Mouse (Mus musculus) heart, postnatal 0 days (tissue): Measurements from ENCODE around the gene Ngf. TPM values are rescaled to one million over a fixed set of nuclear protein-coding genes. Genes with fewer than 3 reads are reported as not detected.

Experiments
- ATAC-seq: fragments of 200-750 bp; cut with Nextera tagmentation; 2 replicates; pipeline ENCODE4 v1.8.0; 2017; ENCODE audit warnings: low read depth, moderate number of reproducible peaks, moderate library complexity; ENCODE audit not compliant: insufficient read depth
- DNase-seq: peaks from one replicate; pipeline ENCODE4 v3.0.0-alpha.2; 2016; ENCODE audit warnings: low spot score
- H3K27ac ChIP-seq: fragments of 300-500 bp; sonication (generic); 2 replicates; pipeline ENCODE4 v1.5.1; 2014; ENCODE audit warnings: low read depth, mild to moderate bottlenecking
- H3K27me3 ChIP-seq: fragments of 300-500 bp; sonication (generic); 2 replicates; pipeline ENCODE4 v1.6.1; 2014; ENCODE audit warnings: low read length, mixed read lengths; ENCODE audit not compliant: control insufficient read depth, insufficient read depth
- H3K36me3 ChIP-seq: fragments of 300-500 bp; sonication (generic); replicated peaks from 2 replicates; pipeline ENCODE4 v1.6.1; 2014; ENCODE audit warnings: low read length, mixed read lengths; ENCODE audit not compliant: control insufficient read depth, insufficient read depth
- H3K4me1 ChIP-seq: fragments of 300-500 bp; sonication (generic); 2 replicates; pipeline ENCODE4 v1.6.1; 2014; ENCODE audit warnings: antibody characterized with exemption; ENCODE audit not compliant: control insufficient read depth, insufficient read depth
- H3K4me2 ChIP-seq: fragments of 300-500 bp; sonication (generic); 2 replicates; pipeline ENCODE4 v1.6.1; 2014; ENCODE audit warnings: low read depth, mild to moderate bottlenecking, low read length, moderate library complexity
- H3K4me3 ChIP-seq: fragments of 300-500 bp; sonication (generic); 2 replicates; pipeline ENCODE4 v1.5.1; 2014; ENCODE audit warnings: low read depth, low read length
- H3K9ac ChIP-seq: fragments of 300-500 bp; sonication (generic); replicated peaks from 2 replicates; pipeline ENCODE4 v1.6.1; 2014; ENCODE audit warnings: low read depth, low read length, mixed read lengths
- H3K9me3 ChIP-seq: fragments of 300-500 bp; sonication (generic); replicated peaks from 2 replicates; pipeline ENCODE4 v1.6.1; 2016; ENCODE audit warnings: low read length; ENCODE audit not compliant: control insufficient read depth
- CTCF ChIP-seq: IDR thresholded peaks from 2 replicates; pipeline ENCODE4 v1.5.1; 2016; ENCODE audit warnings: antibody characterized with exemption, control low read depth, low read depth
- EP300 ChIP-seq: IDR thresholded peaks from 2 replicates; pipeline ENCODE4 v1.6.1; 2016; ENCODE audit warnings: antibody characterized with exemption, low read depth
- polyA plus RNA-seq: library from polyadenylated mRNA; unstranded; fragments of >200 nt; fragmentation: Nextera tagmentation; extraction: Ambion mirVana; gene quantifications from 2 replicates; pipeline ENCODE4 v1.2.1, GENCODE M21; 2015
- total RNA-seq: library from RNA; depleted of rRNA; stranded (reverse); fragments of >200 nt; gene quantifications from 2 replicates; pipeline ENCODE4 v1.2.3, GENCODE M21; 2014; ENCODE audit warnings: low replicate concordance

Ngf gene
- total and polyA plus RNA-seq, 2 experiments from 2014 or later: 3.8 to 4.8 TPM

GRCm38 (mm10) chr3:102556645-102557044 lies 86.9 kb downstream of the Ngf start:
- Histone ChIP-seq H3K9ac (no peak overlapping the region), H3K36me3 (no peaks in the 10 kb centered on the region), H3K4me1 (no peaks in the 10 kb centered on the region), H3K27ac (no peak overlapping the region), H3K27me3 (no peaks in the 10 kb centered on the region), H3K9me3 (no peaks in the 10 kb centered on the region), H3K4me3 (no peak overlapping the region), H3K4me2 (no peak overlapping the region)
- ATAC-seq: no peak
- DNase-seq: no peak
- TF ChIP-seq CTCF (no peak), EP300 (no peak)
